Mouse (Mus musculus) leukemia stem cell, adult 10-12 weeks (primary cell): Measurements from ENCODE around the gene Aadac. TPM values are rescaled to one million over a fixed set of nuclear protein-coding genes. Genes with fewer than 3 reads are reported as not detected.

Experiments used
- polyA plus RNA-seq: library from polyadenylated mRNA; stranded (reverse); fragments of >175 nt; gene quantifications from 2 replicates; pipeline ENCODE4 v1.2.3, GENCODE M21; 2012; ENCODE audit warnings: low replicate concordance

Gene Aadac
- polyA plus RNA-seq, result not detected in 2 replicates

GRCm38 (mm10) chr3:60025417-60025816 is at the start of gene Aadac:
Aadac (plus strand) TSS chr3:60025717.

GRCm38 (mm10) chr3:60006443-60006842 is 19.1 kb upstream of the Aadac start, which contains the start of gene Aadacl2:
Aadacl2 (plus strand) TSS chr3:60006743.

GRCm38 (mm10) chr3:60081648-60082047 is 56.1 kb downstream of the Aadac start, which contains the start of gene Sucnr1:
Sucnr1 (plus strand) TSS chr3:60081869.

Other genes with a start within 250 kb of the Aadac start
- not detected in 2 replicates for gene Gm8298, start 164.7 kb upstream of the Aadac start, polyA plus RNA-seq
- not detected in 2 replicates for gene C130079G13Rik, start 100.5 kb upstream of the Aadac start, polyA plus RNA-seq
- gene Aadacl2, start 19.0 kb upstream of the Aadac start, polyA plus RNA-seq, result not detected in 2 replicates
- gene Sucnr1, start 56.2 kb downstream of the Aadac start, polyA plus RNA-seq, result not detected in 2 replicates